Mouse (Mus musculus) mouse trophoblast stem cell (cell line): Measurements from ENCODE around the gene Kmt2b.

Experiments used
- in situ Hi-C, 2 experiments: fragments of 300-500 bp; cut with MseI, MboI; formaldehyde crosslinking; loops; 2 replicates in 1 of 2; 3 replicates in 1 of 2; pipeline ENCODE4 v1.15.1; 2025

The Kmt2b gene

GRCm38 (mm10) chr7:30588676-30589434 lies at the start of gene Kmt2b:
Gene Kmt2b, minus strand, starts transcription at chr7:30588726.
- in situ Hi-C loops = no loop called here

GRCm38 (mm10) chr7:30636395-30636794 lies 47.9 kb upstream of the Kmt2b start:
- in situ Hi-C loops = no loop called here

GRCm38 (mm10) chr7:30635752-30636151 lies 47.2 kb upstream of the Kmt2b start, which contains the start of gene Etv2:
Gene Etv2, minus strand, starts transcription at chr7:30635852.
- in situ Hi-C loops = no loop called here

- in situ Hi-C loops = no loop called here
These were observed 46.1 kb upstream of the Kmt2b start for GRCm38 (mm10) chr7:30634621-30635020.

- in situ Hi-C loops = no loop called here
These were observed 45.4 kb upstream of the Kmt2b start for GRCm38 (mm10) chr7:30633762-30634412.

- in situ Hi-C loops = no loop called here
These were observed 40.5 kb upstream of the Kmt2b start for GRCm38 (mm10) chr7:30629013-30629412.

- in situ Hi-C loops = no loop called here
These were observed 38.1 kb upstream of the Kmt2b start for GRCm38 (mm10) chr7:30626647-30627046.

- in situ Hi-C loops = no loop called here
These were observed 37.2 kb upstream of the Kmt2b start, which contains the start of gene Cox6b1 for GRCm38 (mm10) chr7:30625530-30626384. Gene Cox6b1, minus strand, starts transcription at chr7:30626151.

- in situ Hi-C loops = no loop called here
These were observed 30.7 kb upstream of the Kmt2b start for GRCm38 (mm10) chr7:30619202-30619601.

GRCm38 (mm10) chr7:30618658-30619057 lies 30.1 kb upstream of the Kmt2b start:
- in situ Hi-C loops = no loop called here

GRCm38 (mm10) chr7:30615049-30615760 lies 26.7 kb upstream of the Kmt2b start:
- in situ Hi-C loops = no loop called here

GRCm38 (mm10) chr7:30614454-30614853 lies 25.9 kb upstream of the Kmt2b start:
- in situ Hi-C loops = no loop called here

GRCm38 (mm10) chr7:30613529-30614112 lies 25.1 kb upstream of the Kmt2b start:
- in situ Hi-C loops = no loop called here

GRCm38 (mm10) chr7:30612654-30613402 lies 24.3 kb upstream of the Kmt2b start, which contains the start of gene Upk1a:
Gene Upk1a, minus strand, starts transcription at chr7:30612847.
- in situ Hi-C loops = no loop called here

GRCm38 (mm10) chr7:30610043-30610442 lies 21.5 kb upstream of the Kmt2b start:
- in situ Hi-C loops = no loop called here

- in situ Hi-C loops = no loop called here
These were observed 19.9 kb upstream of the Kmt2b start for GRCm38 (mm10) chr7:30608476-30608875.

- in situ Hi-C loops = no loop called here
These were observed 19.3 kb upstream of the Kmt2b start for GRCm38 (mm10) chr7:30607706-30608309.

- in situ Hi-C loops = no loop called here
These were observed 16.4 kb upstream of the Kmt2b start for GRCm38 (mm10) chr7:30604944-30605343.

GRCm38 (mm10) chr7:30604424-30604823 lies 15.9 kb upstream of the Kmt2b start:
- in situ Hi-C loops = no loop called here

- in situ Hi-C loops = no loop called here
These were observed 14.1 kb upstream of the Kmt2b start for GRCm38 (mm10) chr7:30602583-30602982.
